Mouse (Mus musculus) hindbrain, embryonic 14.5 days (tissue): ENCODE measurements around the gene Git2. TPM values are rescaled to one million over a fixed set of nuclear protein-coding genes. Genes with fewer than 3 reads are reported as not detected.
A peak's percentile ranks its signal among the peaks of the same experiment; 100 is the strongest.

Experiments
- ATAC-seq: fragments of 200-750 bp; cut with Nextera tagmentation; 2 replicates; pipeline ENCODE4 v1.8.0; 2017; ENCODE audit warnings: moderate number of reproducible peaks, mild to moderate bottlenecking, moderate TSS enrichment, moderate library complexity; ENCODE audit not compliant: low FRiP score
- DNase-seq: peaks from one replicate; pipeline ENCODE4 v3.0.0-alpha.2; 2015; ENCODE audit warnings: low spot score
- H3K27ac ChIP-seq: fragments of 300-500 bp; sonication (generic); 2 replicates; pipeline ENCODE4 v1.5.1; 2014; ENCODE audit warnings: mild to moderate bottlenecking, moderate library complexity
- H3K27me3 ChIP-seq: fragments of 300-500 bp; sonication (generic); 2 replicates; pipeline ENCODE4 v1.6.1; 2014; ENCODE audit warnings: mild to moderate bottlenecking, low read length, mixed read lengths; ENCODE audit not compliant: control insufficient read depth, insufficient read depth
- H3K36me3 ChIP-seq: fragments of 300-500 bp; sonication (generic); replicated peaks from 2 replicates; pipeline ENCODE4 v1.6.1; 2014; ENCODE audit not compliant: control insufficient read depth, insufficient read depth
- H3K4me1 ChIP-seq: fragments of 300-500 bp; sonication (generic); replicated peaks from 2 replicates; pipeline ENCODE4 v1.6.1; 2014; ENCODE audit warnings: antibody characterized with exemption, low read length, mixed read lengths; ENCODE audit not compliant: control insufficient read depth, insufficient read depth
- H3K4me2 ChIP-seq: fragments of 300-500 bp; sonication (generic); replicated peaks from 2 replicates; pipeline ENCODE4 v1.6.1; 2014; ENCODE audit warnings: mild to moderate bottlenecking, moderate library complexity
- H3K4me3 ChIP-seq: fragments of 300-500 bp; sonication (generic); replicated peaks from 2 replicates; pipeline ENCODE4 v1.5.1; 2014; ENCODE audit warnings: mild to moderate bottlenecking, low read length
- H3K9ac ChIP-seq: fragments of 300-500 bp; sonication (generic); 2 replicates; pipeline ENCODE4 v1.6.1; 2014
- H3K9me3 ChIP-seq: fragments of 300-500 bp; sonication (generic); 2 replicates; pipeline ENCODE4 v1.6.1; 2016; ENCODE audit warnings: low read length; ENCODE audit not compliant: control insufficient read depth
- WGBS: fragments of 180-500 bp; shearing (Covaris S2); extraction: QIAGEN DNeasy Blood & Tissue Kit; methylation state at CpG from one replicate; pipeline ENCODE4 v1.1.7; 2014; 5-methylcytosine and 5-hydroxymethylcytosine counted together
- polyA plus RNA-seq: library from polyadenylated mRNA; unstranded; fragments of >200 nt; fragmentation: Nextera tagmentation; extraction: Ambion mirVana; gene quantifications from 2 replicates; pipeline ENCODE4 v1.2.1, GENCODE M21; 2014

Git2 gene
- polyA plus RNA-seq, 1 experiment from 2014 or later = 45.1 TPM

- H3K9ac ChIP-seq = no peak overlapping the region
- H3K27me3 ChIP-seq = no peaks in the 10 kb centered on the region
- H3K27ac ChIP-seq = no peak overlapping the region
- 77% methylated on average over 12 of the region's 12 CpGs for WGBS
- ATAC-seq (no peak), DNase-seq (peak; percentile 25)
- no peaks in the 10 kb centered on the region for H3K4me1 ChIP-seq
- no peaks in the 10 kb centered on the region for H3K9me3 ChIP-seq
- H3K36me3 ChIP-seq = peaks cover 84% of the 10 kb centered on the region
- H3K4me3 ChIP-seq = no peak overlapping the region
- no peak overlapping the region for H3K4me2 ChIP-seq
Observed at GRCm38 (mm10) chr5:114753384-114753783, 21.9 kb downstream of the Git2 start.

GRCm38 (mm10) chr5:114752397-114752796 is 22.9 kb downstream of the Git2 start:
- no peak for ATAC-seq
- Histone ChIP-seq H3K36me3 (peaks cover 89% of the 10 kb centered on the region), H3K27me3 (no peaks in the 10 kb centered on the region), H3K9me3 (no peaks in the 10 kb centered on the region), H3K4me1 (no peaks in the 10 kb centered on the region), H3K4me3 (no peak overlapping the region), H3K27ac (no peak overlapping the region), H3K9ac (no peak overlapping the region), H3K4me2 (no peak overlapping the region)
- 95% methylated on average over 10 of the region's 10 CpGs for WGBS
- no peak for DNase-seq

GRCm38 (mm10) chr5:114750325-114750724 is 25.0 kb downstream of the Git2 start:
- H3K36me3 ChIP-seq = peaks cover 89% of the 10 kb centered on the region
- no peaks in the 10 kb centered on the region for H3K4me1 ChIP-seq
- H3K27ac ChIP-seq = no peak overlapping the region
- DNase-seq (no peak), ATAC-seq (no peak)
- no peaks in the 10 kb centered on the region for H3K27me3 ChIP-seq
- WGBS = 87% methylated on average over 10 of the region's 10 CpGs
- H3K4me3 ChIP-seq = no peak overlapping the region
- no peak overlapping the region for H3K9ac ChIP-seq
- no peak overlapping the region for H3K4me2 ChIP-seq
- H3K9me3 ChIP-seq = no peaks in the 10 kb centered on the region

GRCm38 (mm10) chr5:114747521-114747920 is 27.8 kb downstream of the Git2 start:
- H3K36me3 ChIP-seq = peaks cover 90% of the 10 kb centered on the region
- no peak overlapping the region for H3K27ac ChIP-seq
- H3K4me2 ChIP-seq = no peak overlapping the region
- no peaks in the 10 kb centered on the region for H3K27me3 ChIP-seq
- DNase-seq = no peak
- WGBS = 93% methylated on average over 5 of the region's 5 CpGs
- H3K9ac ChIP-seq = no peak overlapping the region
- no peaks in the 10 kb centered on the region for H3K9me3 ChIP-seq
- ATAC-seq = no peak
- H3K4me1 ChIP-seq = no peaks in the 10 kb centered on the region
- no peak overlapping the region for H3K4me3 ChIP-seq

GRCm38 (mm10) chr5:114746886-114747285 is 28.4 kb downstream of the Git2 start:
- Histone ChIP-seq H3K4me3 (no peak overlapping the region), H3K9ac (no peak overlapping the region), H3K4me2 (no peak overlapping the region), H3K36me3 (peaks cover 91% of the 10 kb centered on the region), H3K4me1 (no peaks in the 10 kb centered on the region), H3K9me3 (no peaks in the 10 kb centered on the region), H3K27me3 (no peaks in the 10 kb centered on the region), H3K27ac (no peak overlapping the region)
- ATAC-seq (no peak), DNase-seq (no peak)
- 86% methylated on average over 4 of the region's 4 CpGs for WGBS

GRCm38 (mm10) chr5:114745581-114745980 is 29.7 kb downstream of the Git2 start:
- peaks cover 95% of the 10 kb centered on the region for H3K36me3 ChIP-seq
- no peak for ATAC-seq
- H3K9ac ChIP-seq = no peak overlapping the region
- no peak overlapping the region for H3K4me2 ChIP-seq
- 93% methylated on average over 5 of the region's 5 CpGs for WGBS
- H3K27ac ChIP-seq = no peak overlapping the region
- no peaks in the 10 kb centered on the region for H3K4me1 ChIP-seq
- no peak for DNase-seq
- no peaks in the 10 kb centered on the region for H3K27me3 ChIP-seq
- no peak overlapping the region for H3K4me3 ChIP-seq
- H3K9me3 ChIP-seq = no peaks in the 10 kb centered on the region

- H3K4me1 ChIP-seq = no peaks in the 10 kb centered on the region
- no peak overlapping the region for H3K4me3 ChIP-seq
- no peak overlapping the region for H3K27ac ChIP-seq
- no peak overlapping the region for H3K4me2 ChIP-seq
- H3K9ac ChIP-seq = no peak overlapping the region
- WGBS = 95% methylated on average over 8 of the region's 8 CpGs
- H3K9me3 ChIP-seq = no peaks in the 10 kb centered on the region
- H3K27me3 ChIP-seq = no peaks in the 10 kb centered on the region
- no peak for ATAC-seq
- no peak for DNase-seq
- H3K36me3 ChIP-seq = peaks cover 97% of the 10 kb centered on the region
Observed at GRCm38 (mm10) chr5:114743697-114744090, 31.6 kb downstream of the Git2 start.

- Histone ChIP-seq H3K36me3 (peaks cover 98% of the 10 kb centered on the region), H3K27ac (0 out of 2 replicates have a peak overlapping the region, but pooled peaks have one; percentile 9), H3K9ac (no peak overlapping the region), H3K4me3 (no peak overlapping the region), H3K27me3 (no peaks in the 10 kb centered on the region), H3K9me3 (no peaks in the 10 kb centered on the region), H3K4me2 (no peak overlapping the region), H3K4me1 (no peaks in the 10 kb centered on the region)
- WGBS = 83% methylated on average over 13 of the region's 13 CpGs
- DNase-seq (no peak), ATAC-seq (no peak)
Observed at GRCm38 (mm10) chr5:114742998-114743696, 32.2 kb downstream of the Git2 start.

DNA sequence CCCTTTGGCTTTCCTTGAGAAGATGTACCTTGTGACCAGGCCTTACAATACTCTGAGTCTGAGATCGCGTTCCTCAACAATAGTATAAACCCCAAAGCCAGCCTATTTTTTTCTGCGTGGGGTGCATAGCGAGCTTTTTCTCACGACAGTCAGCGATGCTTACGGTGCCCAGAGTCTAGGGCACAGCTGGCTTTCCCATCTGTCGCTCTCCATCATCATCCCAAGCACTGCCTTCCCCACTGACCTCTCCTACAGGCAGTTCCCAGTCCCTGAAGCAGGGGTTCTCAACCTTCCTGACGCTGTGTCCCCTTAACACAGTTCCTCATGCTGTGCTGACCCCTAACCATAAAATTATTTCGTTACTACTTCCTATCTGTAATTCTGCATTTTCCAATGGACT is 32.7 kb downstream of the Git2 start:
- Histone ChIP-seq H3K4me3 (no peak overlapping the region), H3K9me3 (no peaks in the 10 kb centered on the region), H3K4me2 (no peak overlapping the region), H3K4me1 (no peaks in the 10 kb centered on the region), H3K9ac (no peak overlapping the region), H3K36me3 (peaks cover 98% of the 10 kb centered on the region), H3K27ac (0 out of 2 replicates have a peak overlapping the region, but pooled peaks have one; percentile 9), H3K27me3 (no peaks in the 10 kb centered on the region)
- 85% methylated on average over 10 of the region's 10 CpGs for WGBS
- ATAC-seq = no peak
- no peak for DNase-seq

DNA sequence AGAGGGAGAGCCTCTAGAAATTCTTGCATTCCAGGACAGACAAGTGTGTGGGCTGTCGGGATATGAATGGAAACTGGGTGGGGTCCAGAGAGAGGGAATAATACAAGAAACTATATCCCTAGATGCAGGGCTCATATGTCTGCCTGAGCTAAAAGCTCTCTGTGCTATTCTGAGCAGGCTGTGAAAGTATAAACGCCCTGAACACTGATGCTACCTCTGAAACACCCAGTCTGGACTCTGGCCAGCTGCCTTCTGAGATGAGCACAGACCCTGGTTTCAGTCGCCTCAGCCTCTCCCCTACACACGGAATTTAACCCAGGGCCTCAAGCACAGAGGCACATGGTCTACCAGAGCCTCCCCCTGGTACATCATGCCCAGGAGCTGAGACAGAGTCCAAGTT is 34.7 kb downstream of the Git2 start:
- no peaks in the 10 kb centered on the region for H3K9me3 ChIP-seq
- no peaks in the 10 kb centered on the region for H3K27me3 ChIP-seq
- ATAC-seq (no peak), DNase-seq (no peak)
- no peak overlapping the region for H3K4me2 ChIP-seq
- WGBS = 72% methylated on average over 4 of the region's 4 CpGs
- H3K27ac ChIP-seq = no peak overlapping the region
- peaks cover 97% of the 10 kb centered on the region for H3K36me3 ChIP-seq
- H3K4me3 ChIP-seq = no peak overlapping the region
- no peak overlapping the region for H3K9ac ChIP-seq
- no peaks in the 10 kb centered on the region for H3K4me1 ChIP-seq
